13 mouse cellular contexts compared by ENCODE assay signal in genomic region chr4:133553448-133554330, GRCm38 (mm10). TPM values are rescaled to one million over a fixed set of nuclear protein-coding genes. Genes with fewer than 3 reads are reported as not detected.
A peak's percentile ranks its signal among the peaks of the same experiment; 100 is the strongest.
DNase-seq lines count a peak whose midpoint lies in the region; ATAC-seq and TF ChIP-seq lines count a peak whose summit lies in the region.
"Had no signal": no experiment of that assay in that cellular context is flagged by ENCODE, and none has a peak within 500 bp of the region (broad histone marks: within the 10 kb centered on the region; RNA-seq: fewer than 3 reads in every experiment).

No protein-coding gene starts in this region.

- peak overlapping the region; percentile 82 for H3K27ac ChIP-seq in liver, adult 2 months (replicated peaks; ENCODE audit: insufficient read depth, low read depth, low read length)
- H3K27ac ChIP-seq in heart, embryonic 16.5 days (ENCODE audit: low read length): peak overlapping the region; percentile 97
- peak overlapping the region; percentile 80 for H3K27ac ChIP-seq in liver, postnatal 0 days (ENCODE audit: low read depth)
- H3K27ac ChIP-seq: embryonic facial prominence, embryonic 12.5 days; limb, embryonic 12.5 days; neural tube, embryonic 15.5 days had no signal

- peak overlapping the region; percentile 89 for H3K9ac ChIP-seq in liver, adult 2 months (ENCODE audit: low read depth, low read length)
- H3K9ac ChIP-seq in heart, embryonic 16.5 days (ENCODE audit: low read length): peak overlapping the region; percentile 81
- H3K9ac ChIP-seq in liver, postnatal 0 days (replicated peaks): peak overlapping the region; percentile 55
- H3K9ac ChIP-seq: embryonic facial prominence, embryonic 12.5 days; forebrain, postnatal 0 days; limb, embryonic 12.5 days; neural tube, embryonic 15.5 days had no signal

- H3K27me3 ChIP-seq in liver, adult 2 months (ENCODE audit: control insufficient read depth, insufficient read depth, low read length): no peaks in the 10 kb centered on the region
- H3K27me3 ChIP-seq in heart, embryonic 16.5 days (ENCODE audit: control insufficient read depth, insufficient read depth, low read length): no peaks in the 10 kb centered on the region
- H3K27me3 ChIP-seq in liver, postnatal 0 days (ENCODE audit: insufficient read depth, low read length): no peaks in the 10 kb centered on the region
- H3K27me3 ChIP-seq: neural tube, embryonic 15.5 days had no signal

- H3K4me2 ChIP-seq in heart, embryonic 16.5 days (ENCODE audit: low read depth, low read length): peak overlapping the region; percentile 75
- H3K4me2 ChIP-seq in liver, postnatal 0 days (ENCODE audit: low read depth, low read length): peak overlapping the region; percentile 61
- H3K4me2 ChIP-seq: embryonic facial prominence, embryonic 12.5 days; limb, embryonic 12.5 days; neural tube, embryonic 15.5 days had no signal

- no peak; the same call in 1 of the 2 replicates for ATAC-seq in heart, embryonic 16.5 days (replicated peaks; ENCODE audit: extremely low read depth, insufficient read depth, low FRiP score)
- no peak for ATAC-seq in liver, postnatal 0 days
- ATAC-seq: forebrain, postnatal 0 days had no signal

- TF ChIP-seq CTCF in liver, adult 2 months (IDR thresholded peaks at IDR 0.05; ENCODE audit: low read depth, low read length): no peak
- TF ChIP-seq CTCF in liver, postnatal 0 days (IDR thresholded peaks at IDR 0.05; ENCODE audit: low read depth): no peak

- peaks cover 9% of the 10 kb centered on the region; the same call in 1 of the 2 replicates for H3K79me2 ChIP-seq in liver, adult 2 months (ENCODE audit: control insufficient read depth, insufficient read depth, low read length)

- DNase-seq in liver, adult 2 months (ENCODE audit: extremely low read depth, low read depth, low spot score): no peak
- no peak for DNase-seq in liver
- peak; percentile 38 to 51 for DNase-seq in cerebellum, postnatal 14 days
- DNase-seq in liver, postnatal 0 days: no peak
- no peak for DNase-seq in urinary bladder, postnatal 25 days (ENCODE audit: low spot score)
- no peak for DNase-seq in kidney, postnatal 36 days
- no peak for DNase-seq in gastrocnemius, postnatal 4 days (ENCODE audit: low spot score in 2 of 2)
- DNase-seq: forebrain, postnatal 0 days had no signal

- WGBS in liver, adult 2 months: 16% methylated on average over 19 of the region's 19 CpGs
- 45% methylated on average over 19 of the region's 19 CpGs for WGBS in heart, embryonic 16.5 days
- 40% methylated on average over 19 of the region's 19 CpGs for WGBS in liver, postnatal 0 days (ENCODE audit: insufficient replicate concordance)

- H3K4me1 ChIP-seq in liver, adult 2 months (ENCODE audit: control insufficient read depth, insufficient read depth, low read length): peaks cover 20% of the 10 kb centered on the region
- H3K4me1 ChIP-seq in heart, embryonic 16.5 days (ENCODE audit: control insufficient read depth, insufficient read depth, low read length): peaks cover 9% of the 10 kb centered on the region
- peaks cover 25% of the 10 kb centered on the region for H3K4me1 ChIP-seq in liver, postnatal 0 days (ENCODE audit: insufficient read depth)
- H3K4me1 ChIP-seq: embryonic facial prominence, embryonic 12.5 days; limb, embryonic 12.5 days; neural tube, embryonic 15.5 days had no signal

- peak overlapping the region; percentile 74 for H3K4me3 ChIP-seq in liver, adult 2 months (ENCODE audit: insufficient read depth, low read depth, low read length)
- H3K4me3 ChIP-seq in heart, embryonic 16.5 days (ENCODE audit: low read length): peak overlapping the region; percentile 64
- H3K4me3 ChIP-seq in liver, postnatal 0 days (ENCODE audit: low read depth, low read length): peak overlapping the region; percentile 29
- H3K4me3 ChIP-seq: embryonic facial prominence, embryonic 12.5 days; limb, embryonic 12.5 days; neural tube, embryonic 15.5 days had no signal

- no peaks in the 10 kb centered on the region for H3K9me3 ChIP-seq in heart, embryonic 16.5 days (replicated peaks; ENCODE audit: control insufficient read depth, low read length)
- no peaks in the 10 kb centered on the region for H3K9me3 ChIP-seq in liver, postnatal 0 days (ENCODE audit: low read length)
- H3K9me3 ChIP-seq: embryonic facial prominence, embryonic 12.5 days; limb, embryonic 12.5 days; neural tube, embryonic 15.5 days had no signal

- no peak for TF ChIP-seq EP300 in liver, postnatal 0 days (IDR thresholded peaks at IDR 0.05; ENCODE audit: low read depth)

- no peaks in the 10 kb centered on the region for H3K36me3 ChIP-seq in liver, adult 2 months (ENCODE audit: control insufficient read depth, insufficient read depth, low read length)
- H3K36me3 ChIP-seq in heart, embryonic 16.5 days (ENCODE audit: control insufficient read depth, insufficient read depth): no peaks in the 10 kb centered on the region
- no peaks in the 10 kb centered on the region for H3K36me3 ChIP-seq in liver, postnatal 0 days (replicated peaks; ENCODE audit: insufficient read depth, low read length)
- H3K36me3 ChIP-seq: embryonic facial prominence, embryonic 12.5 days; limb, embryonic 12.5 days; neural tube, embryonic 15.5 days had no signal

- no peak; the same call in 1 of the 2 replicates for TF ChIP-seq POLR2A in liver, adult 2 months (IDR thresholded peaks at IDR 0.05; ENCODE audit: extremely low read depth, insufficient read depth, low read length)

RNA-seq across cellular contexts. Expression of gene Nr0b2, which starts 0.5 kb away (rescaled TPM):
- total RNA-seq in liver, adult 2 months (2014; rRNA removed): 25.7 and 52.4 TPM in 2 replicates
- 164 and 300 TPM in 2 replicates for polyA plus RNA-seq in liver, adult 2 months (2012; rRNA removed)
- 20.1 and 22.3 TPM in 2 replicates for polyA plus RNA-seq in heart, embryonic 16.5 days (2015; fragmentation: Nextera tagmentation; extraction: Ambion mirVana)
- 32.7 and 44.1 TPM in 2 replicates for polyA plus RNA-seq in liver, postnatal 0 days (2015; fragmentation: Nextera tagmentation; extraction: Ambion mirVana)
- not detected for total RNA-seq in gastrocnemius, postnatal 4 days (2021)
- total RNA-seq: forebrain, postnatal 0 days; MEL had no signal
- polyA plus RNA-seq: embryonic facial prominence, embryonic 12.5 days; forebrain, postnatal 0 days; limb, embryonic 12.5 days had no signal

RNA-seq across cellular contexts. Expression of gene Nudc, which starts 7.9 kb away (rescaled TPM):
- 48.1 and 50.6 TPM in 2 replicates for total RNA-seq in liver, adult 2 months (2014; rRNA removed)
- polyA plus RNA-seq in liver, adult 2 months (2012; rRNA removed): 44.3 and 48.7 TPM in 2 replicates
- polyA plus RNA-seq in heart, embryonic 16.5 days (2015; fragmentation: Nextera tagmentation; extraction: Ambion mirVana): 209 and 234 TPM in 2 replicates
- 118 and 129 TPM in 2 replicates for polyA plus RNA-seq in liver, postnatal 0 days (2015; fragmentation: Nextera tagmentation; extraction: Ambion mirVana)
- 10 to 100 TPM; 73.7 to 80.7 TPM for total RNA-seq in gastrocnemius, postnatal 4 days (2021)

RNA-seq across cellular contexts. Expression of gene Gpatch3, which starts 20.9 kb away (rescaled TPM):
- 3.8 and 4.3 TPM in 2 replicates for total RNA-seq in liver, adult 2 months (2014; rRNA removed)
- polyA plus RNA-seq in liver, adult 2 months (2012; rRNA removed): 3.8 and 4.2 TPM in 2 replicates
- 4.6 and 4.7 TPM in 2 replicates for polyA plus RNA-seq in heart, embryonic 16.5 days (2015; fragmentation: Nextera tagmentation; extraction: Ambion mirVana)
- polyA plus RNA-seq in liver, postnatal 0 days (2015; fragmentation: Nextera tagmentation; extraction: Ambion mirVana): 4.5 and 5.3 TPM in 2 replicates
- 1 to 10 TPM; 5.2 to 6.0 TPM for total RNA-seq in gastrocnemius, postnatal 4 days (2021)

RNA-seq across cellular contexts. Expression of gene Gpn2, which starts 30.5 kb away (rescaled TPM):
- 8.9 and 10.1 TPM in 2 replicates for total RNA-seq in liver, adult 2 months (2014; rRNA removed)
- 35.0 and 38.2 TPM in 2 replicates for polyA plus RNA-seq in liver, adult 2 months (2012; rRNA removed)
- 12.0 and 12.7 TPM in 2 replicates for polyA plus RNA-seq in heart, embryonic 16.5 days (2015; fragmentation: Nextera tagmentation; extraction: Ambion mirVana)
- 10.2 and 10.9 TPM in 2 replicates for polyA plus RNA-seq in liver, postnatal 0 days (2015; fragmentation: Nextera tagmentation; extraction: Ambion mirVana)
- total RNA-seq in gastrocnemius, postnatal 4 days (2021): 1 to 10 TPM; 6.5 to 7.6 TPM

RNA-seq across cellular contexts. Expression of gene Kdf1, which starts 34.9 kb away (rescaled TPM):
- total RNA-seq in liver, adult 2 months (2014; rRNA removed): 1.7 and 2.5 TPM in 2 replicates
- 6.9 and 7.4 TPM in 2 replicates for polyA plus RNA-seq in liver, adult 2 months (2012; rRNA removed)
- polyA plus RNA-seq in heart, embryonic 16.5 days (2015; fragmentation: Nextera tagmentation; extraction: Ambion mirVana): 3.1 and 4.5 TPM in 2 replicates
- 5.5 and 5.9 TPM in 2 replicates for polyA plus RNA-seq in liver, postnatal 0 days (2015; fragmentation: Nextera tagmentation; extraction: Ambion mirVana)
- not detected for total RNA-seq in gastrocnemius, postnatal 4 days (2021)
- total RNA-seq: forebrain, postnatal 0 days had no signal

Comparison
In these comparisons a context has a peak if more than half of its experiments do, and no peak if none do; other contexts are left out.
1. DNase-seq: peak in cerebellum, postnatal 14 days (2 of 2); none in liver, adult 2 months (single experiment), liver (single experiment), liver, postnatal 0 days (single experiment), urinary bladder, postnatal 25 days (single experiment), kidney, postnatal 36 days (0 of 2) and gastrocnemius, postnatal 4 days (0 of 2).
2. Peak in every context shown above with its lines, with median percentiles within 50 percentile points of each other: H3K27ac ChIP-seq, H3K4me3 ChIP-seq and H3K9ac ChIP-seq.